Mouse (Mus musculus): ENCODE measurements around the gene Rgs4. TPM values are rescaled to one million over a fixed set of nuclear protein-coding genes. Genes with fewer than 3 reads are reported as not detected.

Rgs4 gene
- polyA plus RNA-seq, 1 experiment: 0.33 TPM

- H3K4me3 ChIP-seq (ENCODE audit: extremely low read depth, insufficient read depth, insufficient read length): no peak overlapping the region
- DNase-seq (ENCODE audit: low read depth in 1 of 2, low spot score in 2 of 2): no peak
- WGBS: 44% methylated on average over 2 of the region's 3 CpGs
- H3K27ac ChIP-seq (ENCODE audit: insufficient read depth, low read length): no peak overlapping the region
- H3K27me3 ChIP-seq (ENCODE audit: control insufficient read depth, insufficient read depth, low read length): no peaks in the 10 kb centered on the region
- TF ChIP-seq CTCF (IDR thresholded peaks at IDR 0.05; ENCODE audit: extremely low read depth, insufficient read depth, insufficient read length, insufficient replicate concordance): no peak
- H3K4me1 ChIP-seq (ENCODE audit: control insufficient read depth, insufficient read depth, insufficient read length): no peaks in the 10 kb centered on the region
- no peaks in the 10 kb centered on the region for H3K36me3 ChIP-seq (ENCODE audit: control insufficient read depth, insufficient read depth, low read length)
Observed at GRCm38 (mm10) chr1:169756532-169756931, 9.1 kb upstream of the Rgs4 start.

- DNase-seq (ENCODE audit: low read depth in 1 of 2, low spot score in 2 of 2): no peak
- Histone ChIP-seq H3K4me3 (ENCODE audit: extremely low read depth, insufficient read depth, insufficient read length) (no peak overlapping the region), H3K4me1 (ENCODE audit: control insufficient read depth, insufficient read depth, insufficient read length) (no peaks in the 10 kb centered on the region), H3K27me3 (ENCODE audit: control insufficient read depth, insufficient read depth, low read length) (no peaks in the 10 kb centered on the region), H3K27ac (ENCODE audit: insufficient read depth, low read length) (no peak overlapping the region), H3K36me3 (ENCODE audit: control insufficient read depth, insufficient read depth, low read length) (no peaks in the 10 kb centered on the region)
- TF ChIP-seq POLR2A (IDR thresholded peaks at IDR 0.05; ENCODE audit: low read depth, low read length) (no peak), CTCF (IDR thresholded peaks at IDR 0.05; ENCODE audit: extremely low read depth, insufficient read depth, insufficient read length, insufficient replicate concordance) (no peak)
- 28% methylated on average over 4 of the region's 4 CpGs for WGBS
Observed at GRCm38 (mm10) chr1:169752395-169752794, 5.0 kb upstream of the Rgs4 start.

- no peak overlapping the region for H3K27ac ChIP-seq (ENCODE audit: insufficient read depth, low read length)
- no peaks in the 10 kb centered on the region for H3K4me1 ChIP-seq (ENCODE audit: control insufficient read depth, insufficient read depth, insufficient read length)
- no peak for TF ChIP-seq CTCF (IDR thresholded peaks at IDR 0.05; ENCODE audit: extremely low read depth, insufficient read depth, insufficient read length, insufficient replicate concordance)
- TF ChIP-seq POLR2A (IDR thresholded peaks at IDR 0.05; ENCODE audit: low read depth, low read length): no peak
- H3K36me3 ChIP-seq (ENCODE audit: control insufficient read depth, insufficient read depth, low read length): no peaks in the 10 kb centered on the region
- no peak overlapping the region for H3K4me3 ChIP-seq (ENCODE audit: extremely low read depth, insufficient read depth, insufficient read length)
- WGBS: 60% methylated on average over 5 of the region's 5 CpGs
- no peaks in the 10 kb centered on the region for H3K27me3 ChIP-seq (ENCODE audit: control insufficient read depth, insufficient read depth, low read length)
- no peak for DNase-seq (ENCODE audit: low read depth in 1 of 2, low spot score in 2 of 2)
Observed at GRCm38 (mm10) chr1:169748439-169748838, 997 bp upstream of the Rgs4 start.

- 51% methylated on average over 6 of the region's 6 CpGs for WGBS
- no peak overlapping the region for H3K27ac ChIP-seq (ENCODE audit: insufficient read depth, low read length)
Observed at GRCm38 (mm10) chr1:169747902-169748301, 460 bp upstream of the Rgs4 start.

GRCm38 (mm10) chr1:169741147-169741546 lies 6.3 kb downstream of the Rgs4 start:
- H3K4me3 ChIP-seq (ENCODE audit: extremely low read depth, insufficient read depth, insufficient read length): no peak overlapping the region
- H3K36me3 ChIP-seq (ENCODE audit: control insufficient read depth, insufficient read depth, low read length): no peaks in the 10 kb centered on the region
- DNase-seq (ENCODE audit: low read depth in 1 of 2, low spot score in 2 of 2): no peak
- WGBS: 87% methylated on average over 5 of the region's 5 CpGs
- no peaks in the 10 kb centered on the region for H3K4me1 ChIP-seq (ENCODE audit: control insufficient read depth, insufficient read depth, insufficient read length)
- H3K27ac ChIP-seq (ENCODE audit: insufficient read depth, low read length): no peak overlapping the region
- TF ChIP-seq CTCF (IDR thresholded peaks at IDR 0.05; ENCODE audit: extremely low read depth, insufficient read depth, insufficient read length, insufficient replicate concordance) (no peak), POLR2A (IDR thresholded peaks at IDR 0.05; ENCODE audit: low read depth, low read length) (no peak)
- H3K27me3 ChIP-seq (ENCODE audit: control insufficient read depth, insufficient read depth, low read length): no peaks in the 10 kb centered on the region

More at GRCm38 (mm10) chr1:169747902-169748301, 460 bp upstream of the Rgs4 start:
- no peak for DNase-seq (ENCODE audit: low read depth in 1 of 2, low spot score in 2 of 2)
- Histone ChIP-seq H3K4me1 (ENCODE audit: control insufficient read depth, insufficient read depth, insufficient read length) (no peaks in the 10 kb centered on the region), H3K36me3 (ENCODE audit: control insufficient read depth, insufficient read depth, low read length) (no peaks in the 10 kb centered on the region), H3K27me3 (ENCODE audit: control insufficient read depth, insufficient read depth, low read length) (no peaks in the 10 kb centered on the region), H3K4me3 (ENCODE audit: extremely low read depth, insufficient read depth, insufficient read length) (no peak overlapping the region)
- TF ChIP-seq CTCF (IDR thresholded peaks at IDR 0.05; ENCODE audit: extremely low read depth, insufficient read depth, insufficient read length, insufficient replicate concordance): no peak
- no peak for TF ChIP-seq POLR2A (IDR thresholded peaks at IDR 0.05; ENCODE audit: low read depth, low read length)

GRCm38 (mm10) chr1:169737231-169737630 lies 10.2 kb downstream of the Rgs4 start:
- Histone ChIP-seq H3K4me1 (ENCODE audit: control insufficient read depth, insufficient read depth, insufficient read length) (no peaks in the 10 kb centered on the region), H3K27ac (ENCODE audit: insufficient read depth, low read length) (no peak overlapping the region), H3K36me3 (ENCODE audit: control insufficient read depth, insufficient read depth, low read length) (no peaks in the 10 kb centered on the region), H3K4me3 (ENCODE audit: extremely low read depth, insufficient read depth, insufficient read length) (no peak overlapping the region), H3K27me3 (ENCODE audit: control insufficient read depth, insufficient read depth, low read length) (no peaks in the 10 kb centered on the region)
- no peak for TF ChIP-seq CTCF (IDR thresholded peaks at IDR 0.05; ENCODE audit: extremely low read depth, insufficient read depth, insufficient read length, insufficient replicate concordance)
- no peak for TF ChIP-seq POLR2A (IDR thresholded peaks at IDR 0.05; ENCODE audit: low read depth, low read length)
- no peak for DNase-seq (ENCODE audit: low read depth in 1 of 2, low spot score in 2 of 2)
- WGBS: 83% methylated on average over 6 of the region's 6 CpGs

- Histone ChIP-seq H3K27me3 (ENCODE audit: control insufficient read depth, insufficient read depth, low read length) (no peaks in the 10 kb centered on the region), H3K4me3 (ENCODE audit: extremely low read depth, insufficient read depth, insufficient read length) (no peak overlapping the region), H3K36me3 (ENCODE audit: control insufficient read depth, insufficient read depth, low read length) (no peaks in the 10 kb centered on the region), H3K4me1 (ENCODE audit: control insufficient read depth, insufficient read depth, insufficient read length) (no peaks in the 10 kb centered on the region), H3K27ac (ENCODE audit: insufficient read depth, low read length) (no peak overlapping the region)
- WGBS: 74% methylated on average over 6 of the region's 6 CpGs
- TF ChIP-seq POLR2A (IDR thresholded peaks at IDR 0.05; ENCODE audit: low read depth, low read length) (no peak), CTCF (IDR thresholded peaks at IDR 0.05; ENCODE audit: extremely low read depth, insufficient read depth, insufficient read length, insufficient replicate concordance) (no peak)
- no peak for DNase-seq (ENCODE audit: low read depth in 1 of 2, low spot score in 2 of 2)
Observed at GRCm38 (mm10) chr1:169736139-169736538, 11.3 kb downstream of the Rgs4 start.

All from spleen, adult 2 months (tissue).